Mouse (Mus musculus) CD4-positive helper T cell, adult 2 months (primary cell): ENCODE results near the gene Mboat7.

Experiments
- DNase-seq: peaks from one replicate; pipeline ENCODE4 v3.0.0-alpha.2; 2012; ENCODE audit warnings: low read depth, missing footprints, low spot score

The Mboat7 gene

DNA sequence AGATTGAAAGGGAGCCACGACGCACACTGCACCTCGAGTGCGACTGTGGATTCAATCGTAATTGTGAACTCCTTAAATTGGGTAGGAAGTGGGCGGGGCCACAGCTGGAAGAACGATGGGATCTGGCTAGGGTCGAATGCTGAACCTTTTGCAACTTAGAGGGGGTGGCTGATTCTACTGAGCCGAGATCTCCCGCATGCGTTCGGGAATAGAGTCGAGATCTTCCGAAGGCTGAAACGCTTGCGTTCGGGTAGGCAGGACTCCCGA is 419 bp upstream of the Mboat7 start:
- no peak for DNase-seq

DNA sequence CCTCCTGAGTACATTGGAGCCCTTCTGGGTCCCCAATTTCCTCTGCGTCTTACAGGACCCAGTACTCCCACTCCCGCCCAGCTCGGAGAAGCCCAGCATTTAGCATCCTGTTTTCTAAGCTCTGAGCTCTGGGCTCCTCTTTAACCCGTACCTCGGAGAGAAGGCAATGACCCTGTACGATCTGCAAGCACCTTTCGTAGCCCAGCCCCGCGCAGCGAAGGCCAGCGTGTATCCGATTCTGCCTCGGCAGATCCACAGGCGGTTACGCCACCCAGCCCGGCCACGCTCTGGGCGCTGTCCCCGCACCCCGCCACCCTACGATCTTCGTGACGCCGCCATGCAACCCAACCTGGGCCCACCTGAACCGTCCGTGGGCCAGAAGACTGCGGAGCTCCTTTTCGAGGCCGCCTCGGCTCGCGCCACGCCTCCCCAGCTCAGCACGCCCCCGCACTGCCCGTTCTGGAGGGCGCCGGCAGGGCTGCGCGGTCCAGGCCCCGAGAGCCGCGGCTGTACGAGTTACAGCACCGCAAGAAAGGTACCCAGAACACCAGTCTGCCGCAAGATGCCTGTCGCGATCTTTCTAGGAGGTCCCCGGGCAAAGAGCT is 839 bp downstream of the Mboat7 start, which contains the start of gene Tsen34:
Tsen34 (plus strand) TSS at position 482 of the 605 bp plus-strand sequence.
- no peak for DNase-seq

DNA sequence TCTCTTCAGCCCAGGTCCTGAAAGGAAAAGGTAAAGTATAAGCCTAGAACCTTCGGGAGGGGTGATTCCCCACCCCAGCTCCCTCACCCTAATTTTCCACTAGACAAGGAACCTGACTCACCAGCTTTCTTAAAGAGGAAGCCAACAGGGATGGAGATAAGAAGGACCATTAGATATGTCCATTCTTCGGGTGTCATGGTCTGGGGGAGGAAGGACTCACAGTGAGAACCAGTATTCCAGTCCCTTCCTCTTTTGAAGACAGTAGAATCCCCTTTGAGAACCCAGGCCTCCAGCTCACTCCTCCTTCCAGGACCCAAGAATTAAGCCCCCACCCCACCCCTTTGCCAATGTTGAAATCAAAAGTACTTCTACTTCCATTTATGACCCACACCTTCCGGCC is 1.4 kb downstream of the Mboat7 start:
- DNase-seq: peak; percentile 22

DNA sequence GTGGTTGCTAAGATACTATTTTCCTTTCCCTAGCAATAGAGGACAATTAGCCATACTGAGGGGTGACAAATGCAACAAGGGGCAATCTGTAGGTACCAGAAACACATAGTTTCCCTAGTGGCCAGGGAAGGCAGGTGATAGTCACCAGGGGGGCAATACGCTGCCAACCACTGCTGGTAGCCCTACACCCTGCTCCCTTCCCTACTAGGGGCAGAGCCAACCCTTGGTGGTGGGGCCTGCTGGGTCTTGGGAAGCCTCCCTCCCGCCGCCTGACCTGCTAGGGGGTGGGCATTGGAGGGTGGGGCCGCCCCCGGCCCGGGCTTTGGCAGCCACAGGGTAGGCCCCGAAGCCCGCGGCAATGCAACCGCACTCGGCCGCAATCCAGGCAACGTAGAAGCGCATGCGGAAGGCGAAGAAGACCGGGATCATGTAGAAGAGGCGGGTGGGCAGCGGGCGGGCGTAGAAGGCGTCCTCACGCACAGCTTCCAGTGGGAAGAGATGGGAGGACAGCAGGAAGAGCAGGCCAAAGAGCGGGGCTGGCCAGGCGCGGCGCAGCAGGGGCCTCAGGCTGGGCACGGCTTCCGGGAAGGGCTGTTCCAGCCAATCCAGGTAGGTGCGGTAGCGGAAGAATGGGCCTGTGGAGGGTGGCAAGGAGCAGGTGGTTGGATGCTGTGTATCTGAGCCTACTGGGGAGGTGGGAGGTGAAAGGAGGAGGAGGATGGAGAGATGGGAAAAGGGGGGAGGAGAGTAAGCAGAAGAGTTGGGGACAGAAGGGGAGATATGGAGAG is 7.7 kb downstream of the Mboat7 start:
- no peak for DNase-seq

DNA sequence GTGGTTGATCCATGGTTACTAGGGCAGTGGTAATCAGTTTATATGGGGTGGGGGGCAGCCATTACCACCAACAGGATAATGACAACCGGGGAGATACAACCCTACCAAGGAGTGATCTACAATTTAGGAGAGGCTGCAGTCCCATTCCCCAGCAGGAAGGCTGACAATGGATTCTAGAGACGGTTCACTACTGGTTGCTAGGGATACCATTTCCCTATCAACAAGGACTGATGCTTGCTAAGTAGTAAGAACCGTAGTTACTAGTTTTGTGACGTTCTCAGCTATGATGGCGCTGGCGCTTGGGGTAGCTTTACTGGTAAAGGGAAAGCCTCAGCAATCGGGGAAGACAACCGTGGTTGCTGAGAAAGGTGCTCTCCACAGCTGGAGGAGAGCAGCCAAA is 8.6 kb downstream of the Mboat7 start:
- no peak for DNase-seq

DNA sequence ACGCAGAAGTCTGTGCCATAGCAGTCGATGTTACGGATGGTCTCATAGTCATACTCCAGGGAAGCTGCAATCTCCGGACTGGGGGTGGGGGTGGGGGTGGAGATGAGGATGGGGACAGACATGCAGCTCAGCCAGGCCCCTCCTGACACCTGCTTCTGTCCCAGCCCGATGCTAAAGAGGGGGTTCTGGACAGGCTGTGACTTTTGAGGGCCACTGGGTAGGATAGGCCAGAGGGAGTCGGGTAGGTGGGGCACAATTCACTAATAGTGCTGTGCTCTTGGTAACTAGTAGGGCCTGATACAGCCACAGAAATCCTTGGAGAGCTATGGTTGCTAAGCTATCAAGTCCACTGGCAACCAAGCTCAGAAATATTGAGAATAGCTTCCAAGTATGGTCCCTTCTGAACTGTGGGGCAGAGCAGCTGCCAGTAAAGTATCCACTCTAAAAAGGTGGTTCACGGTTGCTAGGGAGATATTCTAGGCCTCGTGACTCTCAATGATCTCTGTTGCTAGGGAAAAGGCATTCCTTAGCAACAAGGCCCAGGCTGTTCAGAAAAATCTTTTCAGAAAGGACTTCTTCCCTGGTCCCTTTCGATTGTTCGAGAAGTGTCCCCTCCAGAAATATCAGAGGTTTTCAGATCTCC is 9.3 kb downstream of the Mboat7 start:
- DNase-seq: no peak

DNA sequence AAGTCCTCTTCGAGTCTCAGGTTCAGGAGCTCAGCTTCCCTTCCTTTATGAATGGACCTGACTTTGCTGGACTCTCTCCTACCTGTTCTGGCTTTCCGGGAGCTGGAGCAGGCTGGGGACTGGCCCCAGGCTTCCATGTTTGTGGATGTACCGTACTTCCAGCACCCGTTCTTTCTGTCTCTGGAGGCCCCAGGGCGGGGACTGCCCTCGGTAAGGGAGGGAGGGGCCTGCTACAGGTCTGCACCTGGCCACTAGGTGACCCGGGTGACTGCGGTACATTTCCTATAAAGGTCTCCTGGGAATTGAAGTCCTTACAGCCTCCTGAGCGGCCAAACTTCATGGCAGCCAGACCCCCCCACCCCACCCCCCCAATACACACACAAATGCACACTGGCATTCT is 16.0 kb downstream of the Mboat7 start, which contains the start of gene Tmc4:
Tmc4 (minus strand) TSS at position 212 of the 400 bp plus-strand sequence.
- DNase-seq: no peak

DNA sequence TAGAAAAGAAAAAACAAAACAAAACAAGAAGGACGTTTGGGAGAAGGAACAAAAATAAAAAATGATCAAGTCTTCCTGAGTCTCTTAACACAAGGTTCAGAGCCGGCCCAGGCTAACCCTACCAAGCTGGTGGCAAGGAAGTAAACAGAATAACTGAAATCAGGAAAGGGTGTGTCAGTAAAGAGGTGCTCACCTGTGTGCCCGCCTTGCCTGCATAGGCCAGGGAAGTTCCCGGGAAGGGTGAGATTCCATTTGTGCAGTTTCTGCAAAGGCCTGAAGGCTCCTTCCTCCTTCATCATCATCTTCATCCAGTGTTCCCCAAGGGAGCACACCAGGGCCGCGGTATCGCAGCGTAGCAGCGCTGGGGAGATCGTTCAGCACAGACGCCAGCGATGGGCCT is 17.0 kb downstream of the Mboat7 start:
- DNase-seq: no peak

DNA sequence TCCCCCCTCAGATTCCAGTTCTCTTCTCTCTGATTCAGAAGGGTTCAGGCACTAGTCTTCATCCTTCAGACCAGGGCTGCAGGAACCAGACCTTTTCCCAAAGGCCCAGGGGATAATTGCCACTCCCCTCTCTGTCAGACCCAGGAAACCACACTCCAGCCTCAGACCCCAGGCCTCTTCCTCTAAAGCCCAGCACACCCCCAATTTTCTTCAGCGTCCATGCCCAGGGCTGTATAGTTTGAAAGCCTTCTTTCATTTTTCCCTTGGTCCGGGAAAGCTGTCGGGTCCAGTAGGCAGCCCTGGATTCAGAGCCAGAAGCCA is 18.1 kb downstream of the Mboat7 start:
- no peak for DNase-seq

DNA sequence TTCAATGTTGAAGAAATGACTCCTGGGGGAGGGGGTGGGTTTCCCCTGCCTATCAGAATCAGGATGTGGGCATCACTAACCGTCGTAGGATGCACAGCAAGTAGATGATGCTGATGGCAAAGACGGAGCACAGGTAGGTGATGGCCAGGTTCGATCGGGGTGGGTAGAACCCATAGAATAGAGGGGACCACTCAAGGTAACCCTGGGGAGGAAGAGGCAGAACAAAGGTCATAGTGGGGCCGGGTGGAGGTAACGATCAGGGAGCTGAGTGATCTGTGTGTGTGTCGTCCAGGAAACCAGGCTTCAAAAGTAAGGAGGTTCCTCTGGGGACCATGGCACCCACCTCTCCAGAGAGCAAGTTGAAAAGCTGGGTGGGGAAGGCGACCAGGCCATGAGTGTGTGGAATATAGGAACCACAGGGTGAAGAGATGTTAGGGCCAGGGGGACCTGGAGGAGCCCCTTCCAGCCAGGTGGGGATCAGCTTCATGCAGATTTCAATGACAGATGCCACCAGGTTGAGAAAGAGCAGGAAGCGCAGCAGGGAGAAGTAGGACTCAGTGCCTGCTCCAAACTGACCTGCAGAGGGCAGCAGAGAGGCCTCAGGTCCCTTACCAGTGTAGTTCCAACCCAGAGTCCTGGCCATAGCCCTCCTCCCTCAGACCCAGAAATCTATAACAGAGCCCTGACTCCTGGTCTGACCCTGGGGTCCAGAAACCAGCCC is 18.7 kb downstream of the Mboat7 start:
- DNase-seq: peak; percentile 74

DNA sequence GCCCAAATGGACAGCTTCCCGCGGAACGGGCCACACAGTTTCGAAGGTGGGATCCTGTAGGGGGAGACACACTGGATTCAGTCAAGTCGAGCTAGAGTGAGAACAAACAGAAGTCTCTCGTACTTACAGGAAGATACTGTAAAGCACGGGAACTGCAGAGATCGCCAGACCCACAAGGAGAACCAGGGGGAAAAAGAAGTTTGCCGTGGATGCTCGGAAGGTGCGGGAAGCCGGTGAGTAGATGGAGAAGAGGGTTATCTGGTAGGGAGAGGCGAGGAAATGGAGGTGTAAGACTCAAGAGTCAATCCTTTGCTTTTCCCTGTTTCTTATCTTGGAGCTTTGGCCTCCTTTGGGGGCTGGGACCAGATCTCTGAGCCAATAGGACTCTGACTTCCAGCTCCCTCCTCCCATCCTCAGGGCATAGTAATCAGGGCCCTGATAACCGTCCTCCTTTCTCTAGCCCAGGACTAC is 26.4 kb downstream of the Mboat7 start:
- no peak for DNase-seq

DNA sequence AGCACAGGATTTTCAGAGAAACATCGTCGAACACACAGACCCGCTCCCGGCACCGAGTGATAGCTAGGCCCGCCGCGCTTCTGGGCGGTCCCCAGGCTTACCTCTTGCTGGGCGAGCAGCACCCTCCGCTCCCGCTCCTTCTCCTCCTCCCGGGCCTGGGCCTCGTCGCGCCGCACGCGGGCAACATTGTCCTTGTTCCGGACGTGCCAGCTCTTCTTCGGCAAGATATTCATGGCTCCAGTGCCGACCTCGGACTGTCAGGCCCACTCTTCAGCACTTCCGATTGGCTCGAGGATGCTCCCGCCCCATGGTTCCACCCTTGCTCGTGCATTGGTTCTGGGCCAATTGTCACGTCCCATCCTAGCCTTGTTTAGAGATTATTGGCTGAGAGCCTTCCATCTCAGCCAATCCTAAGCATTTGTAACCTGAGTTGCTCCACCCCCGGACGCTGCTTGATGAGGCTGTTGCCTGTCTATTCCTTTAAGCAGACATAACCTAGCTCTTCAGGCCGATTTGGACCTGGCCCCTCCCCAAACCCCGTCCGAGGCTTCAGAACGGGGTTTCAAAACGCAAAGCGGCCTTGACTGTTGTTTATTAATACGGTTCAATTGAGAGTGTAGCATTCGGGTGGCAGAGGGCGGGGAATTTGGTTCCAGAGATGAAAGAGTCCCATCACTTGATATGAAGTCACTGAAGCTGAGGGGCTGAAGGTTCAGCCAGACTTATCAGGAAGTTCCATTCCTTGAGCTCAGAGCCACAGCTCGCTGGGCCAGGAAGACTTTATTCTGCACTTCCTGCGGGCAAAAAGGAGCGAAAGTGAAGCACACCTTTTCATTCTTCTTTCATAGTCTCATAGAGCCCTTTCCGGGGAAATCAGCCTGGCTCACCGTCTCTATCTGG is 27.9 kb downstream of the Mboat7 start, which contains the start of gene Leng1:
Leng1 (minus strand) TSS at position 626 of the 900 bp plus-strand sequence.
- DNase-seq: peak; percentile 97

DNA sequence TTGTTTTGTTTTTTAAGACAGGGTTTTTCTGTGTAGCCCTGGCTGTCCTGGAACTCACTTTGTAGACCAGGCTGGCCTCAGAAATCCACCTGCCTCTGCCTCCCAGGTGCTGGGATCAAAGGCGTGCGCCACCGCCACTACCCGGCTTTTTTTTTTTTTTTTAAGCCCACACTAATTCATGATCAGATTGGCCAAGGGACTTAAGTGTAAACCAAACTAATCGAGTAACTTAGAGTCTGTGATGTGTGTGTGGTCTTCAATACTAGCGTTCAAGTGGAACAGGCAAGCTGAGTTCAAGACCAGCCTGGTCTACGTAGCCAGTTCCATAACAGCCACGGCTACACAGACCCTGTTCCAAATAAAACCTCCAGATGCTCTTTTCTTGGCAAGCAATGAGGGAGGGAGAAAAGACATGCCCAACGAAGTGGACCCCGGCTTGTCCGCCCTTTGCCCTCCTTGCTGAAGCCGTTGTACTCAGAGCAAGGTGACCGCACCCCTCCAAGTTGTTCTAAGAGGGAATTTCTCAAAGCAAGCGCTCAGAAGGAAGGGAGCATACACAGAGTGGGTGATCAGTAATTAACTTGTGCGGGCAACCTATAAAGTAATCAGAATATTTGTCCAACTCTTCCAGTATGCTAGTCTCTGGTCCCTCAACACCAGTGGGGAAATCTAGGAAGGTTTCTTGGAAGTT is 28.7 kb downstream of the Mboat7 start:
- DNase-seq: no peak

DNA sequence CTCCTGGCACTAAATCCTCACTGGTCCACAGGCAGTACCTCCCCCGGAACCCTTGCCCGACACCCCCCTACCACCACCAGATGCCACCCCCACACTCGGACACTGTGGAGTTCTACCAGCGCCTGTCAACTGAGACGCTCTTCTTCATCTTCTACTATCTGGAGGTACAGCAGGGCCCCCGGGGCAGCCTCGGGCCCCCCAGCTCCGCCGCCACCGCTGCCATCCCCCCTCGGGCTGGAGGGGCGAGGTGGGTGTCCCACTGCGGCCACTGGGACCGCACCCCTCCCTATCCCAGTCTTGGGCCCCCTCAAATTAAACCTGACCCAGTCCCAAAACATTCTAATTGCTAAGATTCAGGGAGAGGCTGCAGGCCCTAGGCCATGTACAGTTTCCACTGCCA is 34.7 kb downstream of the Mboat7 start:
- no peak for DNase-seq

DNA sequence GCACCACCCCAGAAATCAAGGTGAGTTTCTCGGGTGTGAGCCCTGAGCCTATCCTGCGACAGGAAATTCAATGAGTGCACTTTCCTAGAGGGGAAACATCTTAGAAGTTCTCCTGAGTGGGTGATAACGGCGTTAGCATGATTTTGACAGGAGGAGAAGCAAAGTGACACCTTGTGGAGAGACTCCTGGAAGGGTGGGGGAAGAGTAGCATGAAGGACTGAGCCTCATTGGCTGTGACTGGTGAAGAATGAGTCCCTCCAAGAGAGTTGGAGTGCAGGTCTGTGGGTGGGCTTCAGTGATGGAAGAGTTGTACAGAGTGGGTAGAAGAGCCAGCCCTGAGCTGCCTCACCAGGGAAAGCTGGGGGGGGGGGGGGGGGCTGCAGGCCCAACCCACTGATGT is 36.4 kb downstream of the Mboat7 start:
- no peak for DNase-seq

DNA sequence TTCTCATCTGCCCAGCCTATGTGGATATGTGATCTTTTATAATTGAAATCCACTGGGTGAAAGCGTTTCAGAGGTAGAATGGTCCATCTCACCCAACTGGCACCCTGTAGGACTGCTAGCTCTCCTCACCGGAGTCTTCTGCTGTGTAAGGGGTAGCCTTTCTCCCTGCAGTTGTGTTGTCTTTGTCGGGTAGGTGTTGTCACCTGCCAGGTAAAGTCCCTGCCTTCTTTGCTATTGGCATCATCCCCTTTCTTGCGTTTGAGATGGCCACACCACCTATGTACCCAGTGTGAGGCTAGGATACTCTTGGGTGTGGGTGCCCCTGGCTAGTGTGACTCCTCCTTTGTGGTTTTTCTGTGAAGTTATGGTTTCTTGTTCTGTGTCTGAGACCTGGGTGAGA is 46.7 kb downstream of the Mboat7 start:
- no peak for DNase-seq

DNA sequence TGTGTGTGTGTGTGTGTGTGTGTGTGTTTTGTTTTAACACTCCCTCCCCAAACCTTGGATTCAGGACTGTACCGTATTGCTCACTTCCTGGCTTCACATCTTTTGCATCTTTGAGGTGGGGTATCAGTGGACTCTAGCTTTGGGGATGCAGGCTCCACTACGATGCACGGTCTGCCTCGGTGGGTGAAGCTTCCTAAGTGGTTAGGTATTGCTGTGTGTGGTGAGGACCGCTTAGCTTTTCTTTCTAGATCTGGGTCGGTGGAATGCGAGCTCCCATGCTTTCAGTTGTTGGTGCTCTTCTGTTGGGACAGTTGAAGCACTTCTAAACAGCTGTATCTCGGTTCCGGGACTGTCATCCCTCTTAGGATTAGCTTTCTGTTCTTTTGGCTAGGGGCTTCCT is 47.1 kb downstream of the Mboat7 start:
- peak; percentile 34 for DNase-seq

DNA sequence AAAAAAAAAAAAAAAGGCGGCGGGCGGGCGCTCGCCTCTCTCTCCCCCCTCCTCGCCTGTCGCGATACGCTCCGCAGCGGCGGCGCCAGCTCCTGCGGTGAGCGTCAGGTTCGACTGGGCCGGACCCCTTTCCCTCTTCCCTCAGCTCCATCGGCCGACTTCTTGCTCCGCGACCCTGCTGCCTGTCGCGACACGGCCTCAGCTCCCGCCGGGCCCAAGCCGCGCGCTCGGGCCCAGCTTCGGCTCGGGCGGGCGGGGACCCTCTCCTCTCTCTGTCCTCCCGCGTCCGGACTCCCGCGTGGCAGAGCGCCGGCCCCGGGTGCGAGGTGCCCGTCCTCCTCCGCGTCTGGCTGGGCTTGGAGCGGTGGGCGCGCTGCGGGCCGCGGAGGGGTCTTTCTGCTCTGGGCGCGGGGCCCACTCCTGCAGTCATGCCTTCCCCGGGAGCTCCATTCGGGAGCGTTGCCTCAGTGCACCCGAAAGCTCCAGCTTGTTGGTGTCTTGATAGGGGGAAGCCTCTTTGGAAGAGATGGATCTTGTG is 47.8 kb downstream of the Mboat7 start:
- DNase-seq: no peak

DNA sequence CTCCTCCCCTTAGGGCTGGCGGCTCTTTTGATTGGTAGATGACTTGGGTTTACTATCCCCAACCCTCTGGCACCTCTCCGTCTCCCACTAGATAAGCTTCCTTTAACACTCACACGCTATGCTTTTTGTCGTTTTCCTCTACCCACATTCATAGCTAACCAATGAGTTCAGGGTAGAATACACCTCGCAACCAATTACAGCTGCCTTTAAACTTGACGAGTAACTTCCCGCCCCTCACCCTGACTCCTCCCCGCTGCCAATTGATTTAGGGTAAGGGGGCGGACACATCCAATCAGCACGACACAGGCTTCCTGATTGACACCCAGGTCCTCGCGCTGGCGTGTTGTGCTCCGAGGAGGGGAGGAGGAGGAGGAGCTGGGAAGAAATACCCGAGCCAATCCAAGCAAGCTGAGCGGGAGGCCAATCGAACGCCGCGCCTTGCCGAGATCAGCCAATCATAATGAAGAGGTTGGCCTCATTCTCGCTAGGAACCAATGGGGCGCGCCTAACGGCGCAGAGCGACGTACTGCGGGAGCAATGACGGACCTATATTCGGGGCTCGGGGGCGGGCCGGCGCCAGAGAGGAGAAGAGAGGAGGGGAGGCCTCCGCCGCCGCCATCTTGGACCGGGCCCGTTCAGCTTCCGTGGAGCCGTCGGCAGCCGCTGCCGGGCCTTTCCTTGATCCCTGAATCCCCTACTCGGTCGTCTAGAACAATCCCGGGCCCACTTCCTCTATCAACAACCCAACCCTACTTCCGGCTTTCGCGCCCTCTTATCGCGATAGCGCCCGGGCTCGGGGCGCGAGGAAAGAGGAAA is 48.4 kb downstream of the Mboat7 start, which contains the start of gene Cnot3:
Cnot3 (plus strand) TSS at position 597 of the 816 bp plus-strand sequence.
- peak; percentile 100 for DNase-seq

DNA sequence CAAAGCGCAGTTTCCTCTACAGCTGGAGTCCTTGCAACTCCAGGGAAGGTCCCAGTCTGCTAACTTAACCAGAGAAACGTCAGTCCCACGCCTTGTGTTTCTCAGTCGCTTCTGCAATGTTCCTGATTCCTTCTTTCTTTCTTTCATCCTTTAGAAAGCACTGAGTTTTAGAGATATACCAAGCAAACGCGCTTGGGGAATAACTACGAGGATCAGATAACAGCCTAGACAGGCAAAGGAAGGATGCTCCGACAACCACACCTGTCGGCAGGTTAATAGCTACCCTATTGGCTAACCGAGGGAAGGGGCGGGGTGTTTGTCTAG is 49.0 kb downstream of the Mboat7 start:
- no peak for DNase-seq
